Mouse (Mus musculus): ENCODE data around the gene Aoc1. TPM values are rescaled to one million over a fixed set of nuclear protein-coding genes. Genes with fewer than 3 reads are reported as not detected.

Aoc1 gene
- polyA plus RNA-seq, 1 experiment from 2014 or later = not detected

DNA sequence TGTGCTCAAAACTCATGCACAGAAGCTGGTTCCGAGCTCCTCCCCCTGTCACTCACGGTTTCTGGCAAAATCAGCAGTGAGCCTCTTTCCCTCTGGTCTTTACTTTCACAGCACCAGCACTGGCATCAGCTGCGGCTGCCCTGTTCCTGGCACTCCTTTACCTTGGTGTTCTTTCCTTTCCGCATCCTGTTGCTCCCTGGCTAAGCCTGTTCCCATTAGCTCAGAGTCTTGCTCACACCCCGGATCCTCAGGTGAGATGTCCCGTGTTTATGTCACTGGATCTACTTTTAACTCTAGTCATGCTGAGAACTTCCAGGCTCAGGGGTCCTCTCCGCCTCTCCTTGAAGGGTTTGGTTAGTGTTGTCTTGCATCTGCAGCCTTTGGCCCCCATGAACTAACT is 35.2 kb upstream of the Aoc1 start:
- 89% methylated on average over 7 of the region's 7 CpGs for whole genome bisulfite sequencing
- ATAC-seq (ENCODE audit: low FRiP score) = no peak

DNA sequence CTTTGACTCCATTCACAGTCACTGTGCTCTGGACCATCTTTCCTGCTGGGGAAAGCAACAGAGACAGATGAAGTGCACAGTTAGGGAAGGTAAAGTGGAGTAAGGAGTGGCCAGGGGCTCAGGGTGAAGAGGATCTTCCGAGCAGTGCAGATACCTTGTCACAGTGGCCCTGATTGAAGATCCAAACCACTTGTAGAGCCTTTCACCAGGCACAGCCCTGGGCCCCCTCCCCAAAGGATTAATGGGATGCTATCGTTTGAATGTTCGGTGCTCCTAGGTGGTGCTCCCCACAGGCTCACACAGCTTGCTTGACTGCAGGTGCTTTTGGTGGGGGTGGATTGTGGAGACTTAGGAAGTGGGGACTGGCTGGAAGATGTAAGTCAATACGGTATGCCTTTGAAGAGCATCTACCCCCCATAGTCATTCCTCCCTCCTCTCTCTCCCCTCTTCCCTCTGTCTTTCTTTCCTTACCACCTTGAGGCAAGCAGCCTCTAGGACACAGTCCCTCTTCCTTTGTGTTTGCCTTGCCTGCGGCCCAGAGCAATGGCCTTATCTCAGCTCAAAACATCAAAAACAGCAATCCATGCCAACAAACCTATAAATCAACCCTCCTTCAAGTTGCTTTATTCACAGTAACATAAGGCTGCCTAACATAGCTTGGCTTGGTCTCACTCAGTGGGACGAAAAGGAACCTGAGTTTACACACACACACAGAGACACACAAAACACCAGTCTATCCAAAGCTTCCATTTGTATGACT is 34.2 kb upstream of the Aoc1 start:
- no peak for DNase-seq (ENCODE audit: low spot score)

More for the DNA sequence above, 35.2 kb upstream of the Aoc1 start:
- no peak overlapping the region for H3K27ac ChIP-seq
- no peaks in the 10 kb centered on the region for H3K9me3 ChIP-seq (ENCODE audit: control insufficient read depth, low read length)
- H3K4me2 ChIP-seq (replicated peaks) = no peak overlapping the region
- H3K4me1 ChIP-seq (replicated peaks; ENCODE audit: control insufficient read depth, insufficient read depth, low read length) = peaks cover 28% of the 10 kb centered on the region
- H3K36me3 ChIP-seq (replicated peaks; ENCODE audit: control insufficient read depth, insufficient read depth) = peaks cover 25% of the 10 kb centered on the region
- no peak overlapping the region for H3K4me3 ChIP-seq (replicated peaks; ENCODE audit: low read length)
- H3K9ac ChIP-seq = no peak overlapping the region
- H3K27me3 ChIP-seq (ENCODE audit: control insufficient read depth, insufficient read depth, low read length) = no peaks in the 10 kb centered on the region
- no peak for DNase-seq (ENCODE audit: low spot score)

DNA sequence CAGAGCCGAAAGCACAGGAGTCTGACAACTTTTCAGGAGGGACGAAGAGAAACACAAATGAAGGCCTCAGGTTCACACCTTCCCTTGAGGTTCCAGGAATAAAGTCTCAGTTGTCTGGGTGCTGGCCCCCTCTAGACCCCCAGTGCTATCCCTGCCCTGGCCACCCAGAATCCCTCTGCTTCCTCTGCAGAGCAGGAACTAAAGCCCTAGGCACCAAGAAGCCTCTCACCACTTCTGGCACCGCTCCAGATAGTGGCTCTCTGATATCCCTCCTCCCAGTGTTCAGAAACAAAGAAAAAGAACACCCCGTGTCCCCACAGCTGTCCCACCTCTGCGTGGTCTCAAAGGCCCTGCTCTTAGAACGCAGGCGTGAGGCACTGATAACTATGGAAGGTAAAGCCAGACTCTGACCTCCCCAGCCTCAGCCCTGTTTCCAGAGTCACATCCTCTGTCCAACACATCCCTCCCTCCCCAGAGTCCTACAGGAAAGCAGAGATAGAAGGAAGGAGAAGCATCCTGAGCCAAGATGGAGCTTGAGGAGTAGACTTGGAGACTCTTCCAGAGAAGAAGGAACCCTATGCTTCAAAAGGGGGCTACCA is 32.2 kb upstream of the Aoc1 start, which contains the start of gene Tmem176a:
Gene Tmem176a, plus strand, starts transcription at position 549 of the 599 bp plus-strand sequence.
- WGBS = 19% methylated on average over 7 of the region's 7 CpGs
- Histone ChIP-seq H3K27ac (peak within 1 kb of the TSS; percentile 77), H3K9me3 (ENCODE audit: control insufficient read depth, low read length) (no peaks in the 10 kb centered on the region), H3K4me2 (replicated peaks) (peak within 1 kb of the TSS; percentile 52), H3K36me3 (replicated peaks; ENCODE audit: control insufficient read depth, insufficient read depth) (peaks cover 10% of the 10 kb centered on the region; the same call in 1 of the 2 replicates), H3K4me3 (replicated peaks; ENCODE audit: low read length) (peak within 1 kb of the TSS; percentile 30), H3K9ac (peak within 1 kb of the TSS; percentile 53), H3K4me1 (replicated peaks; ENCODE audit: control insufficient read depth, insufficient read depth, low read length) (peaks cover 28% of the 10 kb centered on the region), H3K27me3 (ENCODE audit: control insufficient read depth, insufficient read depth, low read length) (no peaks in the 10 kb centered on the region)
- DNase-seq (ENCODE audit: low spot score) = peak; percentile 44
- peak; percentile 32; the same call in 1 of the 2 replicates for ATAC-seq (ENCODE audit: low FRiP score)

More for the DNA sequence above, 34.2 kb upstream of the Aoc1 start:
- Histone ChIP-seq H3K9ac (no peak overlapping the region), H3K36me3 (replicated peaks; ENCODE audit: control insufficient read depth, insufficient read depth) (peaks cover 18% of the 10 kb centered on the region), H3K27ac (no peak overlapping the region), H3K4me3 (replicated peaks; ENCODE audit: low read length) (no peak overlapping the region), H3K9me3 (ENCODE audit: control insufficient read depth, low read length) (no peaks in the 10 kb centered on the region), H3K4me2 (replicated peaks) (peak overlapping the region; percentile 52), H3K27me3 (ENCODE audit: control insufficient read depth, insufficient read depth, low read length) (no peaks in the 10 kb centered on the region), H3K4me1 (replicated peaks; ENCODE audit: control insufficient read depth, insufficient read depth, low read length) (peaks cover 28% of the 10 kb centered on the region)
- 80% methylated on average over 6 of the region's 6 CpGs for WGBS
- ATAC-seq (ENCODE audit: low FRiP score) = no peak

DNA sequence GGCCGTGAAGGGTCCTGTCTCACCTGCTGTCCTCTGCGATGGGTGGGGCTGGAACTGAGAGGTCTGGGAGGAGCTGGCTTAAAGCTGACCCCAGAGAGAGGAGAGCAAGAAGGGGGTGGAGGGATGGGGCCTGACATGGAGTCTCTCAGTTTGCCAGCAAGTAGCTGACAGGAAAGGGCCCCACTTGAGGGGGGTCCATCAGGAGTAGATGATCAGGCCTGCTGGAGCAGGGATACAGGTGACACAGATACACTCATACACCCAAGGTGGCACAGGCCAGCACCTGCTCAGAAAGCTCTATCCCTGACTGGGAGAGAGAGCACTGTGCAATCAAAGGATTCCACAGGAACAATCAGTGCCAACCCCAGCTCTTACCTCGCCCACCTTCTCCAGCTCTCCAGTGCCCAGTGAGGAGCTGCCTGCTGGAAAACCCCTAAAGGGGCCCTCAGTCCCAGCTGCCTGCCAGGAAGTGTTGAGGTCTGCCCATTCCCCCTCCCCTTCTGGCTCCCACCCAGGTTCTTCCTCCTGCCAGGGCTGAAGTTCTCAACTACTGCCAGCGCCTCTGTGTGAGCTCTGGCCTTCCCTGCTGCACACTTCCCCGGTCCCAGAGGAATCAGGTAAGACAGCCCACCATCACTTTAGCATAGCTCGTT is 31.6 kb upstream of the Aoc1 start, which contains the start of gene Tmem176b:
Gene Tmem176b, minus strand, starts transcription at position 524 of the 653 bp plus-strand sequence.
- peak within 1 kb of the TSS; percentile 77 for H3K27ac ChIP-seq
- H3K27me3 ChIP-seq (ENCODE audit: control insufficient read depth, insufficient read depth, low read length) = no peaks in the 10 kb centered on the region
- H3K9ac ChIP-seq = peak within 1 kb of the TSS; percentile 53
- peaks cover 28% of the 10 kb centered on the region for H3K4me1 ChIP-seq (replicated peaks; ENCODE audit: control insufficient read depth, insufficient read depth, low read length)
- peaks cover 3% of the 10 kb centered on the region; the same call in 1 of the 2 replicates for H3K36me3 ChIP-seq (replicated peaks; ENCODE audit: control insufficient read depth, insufficient read depth)
- no peaks in the 10 kb centered on the region for H3K9me3 ChIP-seq (ENCODE audit: control insufficient read depth, low read length)
- ATAC-seq (ENCODE audit: low FRiP score) (peak; percentile 92), DNase-seq (ENCODE audit: low spot score) (peak; percentile 86)
- peak within 1 kb of the TSS; percentile 30 for H3K4me3 ChIP-seq (replicated peaks; ENCODE audit: low read length)
- H3K4me2 ChIP-seq (replicated peaks) = peak within 1 kb of the TSS; percentile 52
- 15% methylated on average over 6 of the region's 6 CpGs for WGBS

DNA sequence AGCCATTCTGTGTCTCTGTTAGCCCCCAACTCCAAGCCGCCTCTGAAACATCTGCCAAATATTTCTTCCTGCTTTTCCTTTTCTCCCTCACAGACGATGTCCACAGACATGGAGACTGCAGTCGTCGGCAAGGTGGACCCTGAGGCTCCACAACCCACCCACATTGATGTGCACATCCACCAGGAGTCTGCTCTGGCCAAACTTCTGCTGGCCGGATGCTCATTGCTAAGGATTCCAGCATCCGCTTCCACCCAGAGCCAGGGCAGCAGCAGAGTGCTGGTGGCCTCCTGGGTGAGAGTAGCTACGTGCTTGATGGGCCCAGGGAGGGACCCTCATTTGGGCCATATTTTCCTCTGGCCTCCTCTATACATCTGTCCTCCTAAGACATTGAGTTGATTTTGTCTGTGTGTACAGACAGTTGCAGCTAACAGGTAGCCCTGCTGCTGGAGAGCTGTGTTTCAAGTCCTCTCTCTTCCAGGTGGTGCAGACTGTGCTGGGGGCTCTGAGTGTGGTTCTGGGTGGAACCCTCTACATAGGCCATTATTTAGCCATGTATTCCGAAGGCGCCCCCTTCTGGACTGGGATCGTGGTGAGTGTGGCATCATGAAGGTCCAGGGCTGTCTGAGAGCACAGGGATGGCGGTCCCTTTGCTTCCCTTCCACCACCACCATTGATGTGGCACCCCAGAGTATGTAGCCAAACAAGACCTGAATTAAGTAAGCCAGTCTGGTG is 30.4 kb upstream of the Aoc1 start:
- no peaks in the 10 kb centered on the region for H3K9me3 ChIP-seq (ENCODE audit: control insufficient read depth, low read length)
- DNase-seq (ENCODE audit: low spot score) = no peak
- peak overlapping the region; percentile 52 for H3K4me2 ChIP-seq (replicated peaks)
- no peak for ATAC-seq (ENCODE audit: low FRiP score)
- H3K4me1 ChIP-seq (replicated peaks; ENCODE audit: control insufficient read depth, insufficient read depth, low read length) = peaks cover 28% of the 10 kb centered on the region
- H3K27me3 ChIP-seq (ENCODE audit: control insufficient read depth, insufficient read depth, low read length) = no peaks in the 10 kb centered on the region
- H3K27ac ChIP-seq = no peak overlapping the region
- H3K4me3 ChIP-seq (replicated peaks; ENCODE audit: low read length) = no peak overlapping the region
- 70% methylated on average over 11 of the region's 11 CpGs for WGBS
- H3K9ac ChIP-seq = no peak overlapping the region
- 0 out of 2 replicates have a peak, but pooled peaks cover 3% of the 10 kb centered on the region for H3K36me3 ChIP-seq (replicated peaks; ENCODE audit: control insufficient read depth, insufficient read depth)

DNA sequence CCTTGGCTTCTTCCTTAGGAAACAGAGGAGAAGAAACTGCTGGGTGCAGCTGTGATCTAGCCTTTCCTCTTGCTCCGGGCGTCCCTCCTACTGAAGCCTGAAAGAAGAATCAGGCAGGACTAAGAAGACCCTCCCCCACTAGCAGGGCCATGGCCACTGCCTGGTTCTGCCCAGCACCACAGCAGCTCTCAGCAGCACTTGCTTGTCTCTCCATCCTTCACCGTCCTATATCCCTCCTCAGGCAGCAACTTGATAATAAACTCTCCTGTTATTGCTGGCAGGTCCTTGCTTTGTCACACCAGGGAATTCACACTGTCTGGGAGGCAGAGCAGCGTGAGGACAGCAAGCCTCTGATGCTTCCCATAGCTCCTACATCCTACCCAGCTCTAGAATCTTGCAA is 27.6 kb upstream of the Aoc1 start:
- Histone ChIP-seq H3K27me3 (ENCODE audit: control insufficient read depth, insufficient read depth, low read length) (no peaks in the 10 kb centered on the region), H3K4me2 (replicated peaks) (no peak overlapping the region), H3K27ac (no peak overlapping the region), H3K4me3 (replicated peaks; ENCODE audit: low read length) (no peak overlapping the region), H3K9me3 (ENCODE audit: control insufficient read depth, low read length) (no peaks in the 10 kb centered on the region), H3K9ac (no peak overlapping the region), H3K4me1 (replicated peaks; ENCODE audit: control insufficient read depth, insufficient read depth, low read length) (peaks cover 19% of the 10 kb centered on the region), H3K36me3 (replicated peaks; ENCODE audit: control insufficient read depth, insufficient read depth) (0 out of 2 replicates have a peak, but pooled peaks cover 3% of the 10 kb centered on the region)
- DNase-seq (ENCODE audit: low spot score) (no peak), ATAC-seq (ENCODE audit: low FRiP score) (no peak)
- WGBS = 68% methylated on average over 4 of the region's 4 CpGs

DNA sequence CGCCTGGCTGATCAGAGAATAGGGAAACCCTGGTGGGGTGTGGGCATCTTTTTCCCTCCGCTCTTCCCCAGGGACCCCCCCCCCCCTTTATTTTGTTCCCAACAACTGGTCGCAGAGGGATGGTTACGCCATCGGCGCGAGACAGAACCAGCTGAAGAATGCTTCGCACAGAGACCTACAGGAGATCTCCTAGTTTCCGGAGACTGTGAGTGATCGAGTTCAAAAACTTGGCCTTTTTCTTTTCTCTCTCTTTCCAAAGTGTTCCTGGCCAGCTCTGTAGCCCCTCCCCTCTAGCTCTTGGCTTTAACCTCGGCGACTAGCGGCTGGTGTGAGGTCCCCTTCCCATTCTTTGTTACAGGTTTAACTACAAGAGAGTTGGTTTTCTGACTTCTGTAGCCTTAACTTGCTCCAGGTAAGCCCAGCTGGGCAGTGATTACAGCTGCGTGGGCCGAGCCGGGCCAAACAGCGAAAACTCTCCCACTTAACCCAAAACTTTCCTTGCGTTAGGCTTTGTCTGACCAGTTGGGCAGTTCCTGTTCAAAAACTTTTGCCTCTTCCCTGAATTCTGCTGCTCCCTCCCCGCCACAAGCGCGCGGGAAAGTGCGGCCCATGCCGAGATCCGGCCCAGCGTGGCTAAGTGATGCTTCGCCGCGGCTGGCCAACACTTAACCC is 20.7 kb upstream of the Aoc1 start:
- Histone ChIP-seq H3K27ac (0 out of 2 replicates have a peak overlapping the region, but pooled peaks have one; percentile 23), H3K36me3 (replicated peaks; ENCODE audit: control insufficient read depth, insufficient read depth) (no peaks in the 10 kb centered on the region), H3K9ac (peak overlapping the region; percentile 14; the same call in 1 of the 2 replicates), H3K4me2 (replicated peaks) (peak overlapping the region; percentile 56), H3K4me1 (replicated peaks; ENCODE audit: control insufficient read depth, insufficient read depth, low read length) (no peaks in the 10 kb centered on the region; the same call in 1 of the 2 replicates), H3K27me3 (ENCODE audit: control insufficient read depth, insufficient read depth, low read length) (no peaks in the 10 kb centered on the region), H3K4me3 (replicated peaks; ENCODE audit: low read length) (peak overlapping the region; percentile 26), H3K9me3 (ENCODE audit: control insufficient read depth, low read length) (no peaks in the 10 kb centered on the region)
- WGBS = 2% methylated on average over 29 of the region's 29 CpGs
- ATAC-seq (ENCODE audit: low FRiP score) (peak; percentile 40; the same call in 1 of the 2 replicates), DNase-seq (ENCODE audit: low spot score) (peak; percentile 44)

DNA sequence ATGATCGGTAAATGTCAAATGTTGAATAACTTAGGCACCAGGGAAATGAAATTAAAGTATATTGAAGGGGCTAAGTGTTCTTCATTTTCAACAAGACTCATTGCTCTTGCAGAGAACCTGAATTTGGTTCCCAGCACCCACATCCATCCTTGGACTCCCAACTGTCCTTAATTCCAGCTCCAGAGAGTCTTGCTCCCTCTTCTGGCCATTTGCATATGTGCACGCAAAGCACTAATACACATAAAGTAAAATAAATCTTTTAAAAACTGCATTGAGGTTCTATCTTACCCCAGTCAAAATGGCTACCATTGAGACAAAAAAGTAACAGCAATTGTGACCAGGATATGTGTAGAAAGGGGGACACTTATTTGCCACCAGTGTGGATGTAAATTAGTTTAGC is 18.5 kb upstream of the Aoc1 start:
- H3K27me3 ChIP-seq (ENCODE audit: control insufficient read depth, insufficient read depth, low read length) = no peaks in the 10 kb centered on the region
- DNase-seq (ENCODE audit: low spot score) (no peak), ATAC-seq (ENCODE audit: low FRiP score) (no peak)
- no peaks in the 10 kb centered on the region; the same call in 1 of the 2 replicates for H3K4me1 ChIP-seq (replicated peaks; ENCODE audit: control insufficient read depth, insufficient read depth, low read length)
- no peaks in the 10 kb centered on the region for H3K36me3 ChIP-seq (replicated peaks; ENCODE audit: control insufficient read depth, insufficient read depth)
- H3K9me3 ChIP-seq (ENCODE audit: control insufficient read depth, low read length) = no peaks in the 10 kb centered on the region
- WGBS = 98% methylated on average over 2 of the region's 2 CpGs
- H3K4me2 ChIP-seq (replicated peaks) = no peak overlapping the region
- no peak overlapping the region for H3K9ac ChIP-seq
- H3K27ac ChIP-seq = no peak overlapping the region
- no peak overlapping the region for H3K4me3 ChIP-seq (replicated peaks; ENCODE audit: low read length)
